Mouse (Mus musculus): Measurements from ENCODE around the gene Mus81. TPM values are rescaled to one million over a fixed set of nuclear protein-coding genes. Genes with fewer than 3 reads are reported as not detected.

Mus81 gene
- polyA plus RNA-seq, 1 experiment from 2014 or later: 40.9 TPM

DNA sequence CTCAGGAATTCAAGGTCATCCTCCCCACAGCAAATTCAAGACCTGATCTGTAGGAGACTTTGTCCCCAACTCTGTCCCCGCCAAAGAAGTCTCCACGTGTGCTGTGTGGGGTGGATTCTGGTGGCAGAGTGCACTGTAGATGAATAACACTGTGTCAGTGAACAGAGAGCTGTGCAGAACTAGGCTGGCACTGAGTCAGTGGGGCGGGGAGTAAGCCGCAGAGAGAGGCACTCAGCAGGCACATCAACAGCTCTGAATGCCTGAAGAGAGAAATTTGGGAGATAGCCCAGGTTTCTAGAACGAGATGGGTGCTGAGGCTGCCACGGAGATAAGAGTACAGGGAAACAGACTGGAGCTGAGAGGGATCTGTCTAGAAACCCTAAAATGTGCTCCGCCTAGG, 29.2 kb downstream of the Mus81 start:
- peaks cover 32% of the 10 kb centered on the region for H3K36me3 ChIP-seq (replicated peaks)
- no peak overlapping the region for H3K27ac ChIP-seq
- DNase-seq (ENCODE audit: extremely low spot score, low spot score): no peak
- H3K27me3 ChIP-seq (ENCODE audit: poor library complexity, severe bottlenecking): peaks cover 19% of the 10 kb centered on the region
- H3K9me3 ChIP-seq: no peaks in the 10 kb centered on the region
- WGBS: 68% methylated on average over 7 of the region's 7 CpGs
- no peak overlapping the region for H3K4me3 ChIP-seq
- peaks cover 61% of the 10 kb centered on the region for H3K4me1 ChIP-seq

GRCm38 (mm10) chr19:5457746-5458442, 30.3 kb downstream of the Mus81 start, which contains the start of gene Ccdc85b:
TSS of gene Ccdc85b (minus strand) at chr19:5457894.
- Histone ChIP-seq H3K36me3 (replicated peaks) (peaks cover 26% of the 10 kb centered on the region), H3K27me3 (ENCODE audit: poor library complexity, severe bottlenecking) (peaks cover 19% of the 10 kb centered on the region), H3K4me3 (peak within 1 kb of the TSS; percentile 87), H3K4me1 (peaks cover 55% of the 10 kb centered on the region), H3K9me3 (no peaks in the 10 kb centered on the region), H3K27ac (peak within 1 kb of the TSS; percentile 88)
- no peak for DNase-seq (ENCODE audit: extremely low spot score, low spot score)
- 15% methylated on average over 14 of the region's 14 CpGs for WGBS

- Histone ChIP-seq H3K4me1 (peaks cover 55% of the 10 kb centered on the region), H3K4me3 (peak overlapping the region; percentile 87), H3K27me3 (ENCODE audit: poor library complexity, severe bottlenecking) (peaks cover 19% of the 10 kb centered on the region), H3K9me3 (no peaks in the 10 kb centered on the region), H3K36me3 (replicated peaks) (peaks cover 18% of the 10 kb centered on the region), H3K27ac (peak overlapping the region; percentile 88)
- WGBS: under 1% methylated on average over 70 of the region's 70 CpGs
- peak; percentile 94 for DNase-seq (ENCODE audit: extremely low spot score, low spot score)
Measured at GRCm38 (mm10) chr19:5456922-5457745, 31.1 kb downstream of the Mus81 start.

GRCm38 (mm10) chr19:5456241-5456921, 31.8 kb downstream of the Mus81 start:
- peaks cover 16% of the 10 kb centered on the region for H3K36me3 ChIP-seq (replicated peaks)
- H3K4me3 ChIP-seq: peak overlapping the region; percentile 87
- peaks cover 26% of the 10 kb centered on the region for H3K27me3 ChIP-seq (ENCODE audit: poor library complexity, severe bottlenecking)
- WGBS: 7% methylated on average over 26 of the region's 26 CpGs
- DNase-seq (ENCODE audit: extremely low spot score, low spot score): no peak
- peaks cover 51% of the 10 kb centered on the region for H3K4me1 ChIP-seq
- peak overlapping the region; percentile 88 for H3K27ac ChIP-seq
- no peaks in the 10 kb centered on the region for H3K9me3 ChIP-seq

DNA sequence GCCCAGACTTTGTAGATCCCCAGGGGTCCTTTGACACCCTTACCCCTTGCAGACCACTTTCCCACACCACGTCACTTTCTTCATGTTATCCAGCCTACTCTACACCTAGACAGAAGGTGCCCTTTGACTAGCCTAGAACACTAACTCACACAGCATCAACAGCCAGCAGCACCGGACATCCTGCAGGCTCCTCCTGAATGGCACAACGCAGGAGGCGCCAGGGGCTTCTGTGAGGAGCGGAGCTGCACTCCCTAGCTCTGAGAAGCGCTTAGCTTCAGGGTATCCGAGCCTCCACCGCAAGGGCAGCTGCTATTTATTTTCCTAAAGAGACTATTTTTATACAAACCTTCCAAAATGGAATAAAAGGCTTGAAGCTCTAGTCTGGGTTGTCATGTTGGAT, 32.6 kb downstream of the Mus81 start:
- peaks cover 34% of the 10 kb centered on the region for H3K27me3 ChIP-seq (ENCODE audit: poor library complexity, severe bottlenecking)
- peaks cover 44% of the 10 kb centered on the region for H3K4me1 ChIP-seq
- peaks cover 16% of the 10 kb centered on the region for H3K36me3 ChIP-seq (replicated peaks)
- 72% methylated on average over 8 of the region's 8 CpGs for WGBS
- DNase-seq (ENCODE audit: extremely low spot score, low spot score): no peak
- peak overlapping the region; percentile 88; the same call in 1 of the 2 replicates for H3K27ac ChIP-seq
- H3K9me3 ChIP-seq: no peaks in the 10 kb centered on the region
- H3K4me3 ChIP-seq: peak overlapping the region; percentile 87

DNA sequence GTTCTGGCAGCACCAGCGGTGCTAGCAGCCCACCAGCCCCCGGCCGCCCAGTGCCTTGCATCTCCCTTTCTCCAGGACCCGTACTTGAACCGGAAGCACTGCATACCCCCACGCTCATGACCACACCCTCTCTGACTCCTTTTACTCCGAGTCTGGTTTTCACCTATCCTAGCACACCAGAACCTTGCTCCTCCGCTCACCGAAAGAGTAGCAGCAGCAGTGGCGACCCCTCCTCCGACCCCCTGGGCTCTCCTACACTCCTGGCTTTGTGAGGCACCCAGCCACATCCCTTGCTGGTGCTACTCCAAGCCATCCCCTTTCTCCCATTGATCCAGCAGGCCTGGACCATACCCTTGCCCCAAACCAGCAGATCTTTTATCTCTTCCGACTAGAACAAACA, 33.2 kb downstream of the Mus81 start:
- WGBS: 86% methylated on average over 12 of the region's 12 CpGs
- Histone ChIP-seq H3K4me3 (peak overlapping the region; percentile 87), H3K27me3 (ENCODE audit: poor library complexity, severe bottlenecking) (peaks cover 39% of the 10 kb centered on the region), H3K27ac (no peak overlapping the region), H3K4me1 (peaks cover 43% of the 10 kb centered on the region), H3K36me3 (replicated peaks) (peaks cover 16% of the 10 kb centered on the region), H3K9me3 (no peaks in the 10 kb centered on the region)
- DNase-seq (ENCODE audit: extremely low spot score, low spot score): no peak

GRCm38 (mm10) chr19:5451766-5452165, 36.4 kb downstream of the Mus81 start:
- 80% methylated on average over 6 of the region's 6 CpGs for WGBS
- peaks cover 6% of the 10 kb centered on the region; the same call in 1 of the 2 replicates for H3K9me3 ChIP-seq
- peaks cover 53% of the 10 kb centered on the region for H3K27me3 ChIP-seq (ENCODE audit: poor library complexity, severe bottlenecking)
- peaks cover 16% of the 10 kb centered on the region for H3K36me3 ChIP-seq (replicated peaks)
- no peak overlapping the region for H3K27ac ChIP-seq
- no peak overlapping the region for H3K4me3 ChIP-seq
- H3K4me1 ChIP-seq: peaks cover 43% of the 10 kb centered on the region
- no peak for DNase-seq (ENCODE audit: extremely low spot score, low spot score)

DNA sequence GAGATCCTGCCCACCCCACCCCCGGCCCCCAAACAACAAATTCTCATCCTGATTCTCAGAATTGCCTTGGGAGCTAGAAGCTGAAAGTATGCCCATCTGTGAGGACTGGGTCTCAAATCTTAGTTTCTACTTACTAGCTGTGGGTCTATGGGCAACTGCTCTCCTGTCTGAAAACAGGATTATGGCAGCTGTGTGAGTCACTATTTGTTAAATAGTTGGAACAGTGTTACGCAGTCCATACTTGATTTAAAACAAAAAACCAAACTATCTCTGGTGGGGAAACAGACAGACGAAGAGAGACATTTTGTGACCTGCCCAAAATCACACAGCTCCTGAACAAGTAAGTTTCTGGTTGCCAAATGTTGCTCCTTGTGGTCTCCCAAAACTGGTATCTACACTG, 38.5 kb downstream of the Mus81 start:
- no peak overlapping the region for H3K27ac ChIP-seq
- no peak for DNase-seq (ENCODE audit: extremely low spot score, low spot score)
- H3K9me3 ChIP-seq: peaks cover 6% of the 10 kb centered on the region; the same call in 1 of the 2 replicates
- H3K36me3 ChIP-seq (replicated peaks): peaks cover 11% of the 10 kb centered on the region
- H3K4me3 ChIP-seq: no peak overlapping the region
- peaks cover 74% of the 10 kb centered on the region for H3K27me3 ChIP-seq (ENCODE audit: poor library complexity, severe bottlenecking)
- 91% methylated on average over 3 of the region's 3 CpGs for WGBS
- peaks cover 26% of the 10 kb centered on the region for H3K4me1 ChIP-seq

DNA sequence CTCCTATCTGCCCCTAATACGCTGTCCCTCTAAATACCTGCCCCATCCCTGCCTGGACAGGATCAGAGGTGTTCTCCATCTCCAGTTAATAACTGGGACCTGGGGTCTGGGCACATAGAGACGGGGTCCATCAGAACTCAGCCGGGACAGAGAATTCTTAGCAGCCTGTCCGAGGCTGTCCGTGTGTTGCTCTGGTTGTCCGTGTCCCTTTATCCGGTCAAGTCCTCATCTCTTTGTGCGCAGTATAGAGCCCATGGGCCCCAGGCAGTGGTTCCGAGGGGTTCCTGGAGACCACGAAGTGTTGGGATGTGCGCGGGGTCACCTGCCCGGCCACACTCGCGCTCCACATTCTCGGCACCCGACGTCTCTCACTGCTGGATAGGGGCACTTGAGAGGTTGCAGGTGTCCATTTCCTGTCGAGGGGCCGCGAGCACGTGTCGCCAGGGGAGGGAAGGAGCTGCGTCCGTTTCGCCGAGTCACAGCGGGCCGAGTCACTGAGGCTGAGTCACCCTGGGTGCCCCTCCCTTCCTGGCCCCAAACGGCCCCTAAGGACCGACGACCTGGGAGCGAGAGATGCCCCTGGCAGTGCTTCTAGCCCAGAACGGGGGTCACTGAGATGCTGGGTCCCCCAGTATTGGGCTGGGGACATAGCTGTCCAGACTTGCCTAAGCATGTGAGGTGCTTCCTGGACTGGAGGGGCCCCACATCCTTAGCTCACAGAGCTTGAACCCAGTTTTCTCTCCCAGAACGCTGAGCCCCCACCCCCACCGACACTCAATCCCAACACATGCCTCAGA, 39.6 kb downstream of the Mus81 start:
- H3K27ac ChIP-seq: 0 out of 2 replicates have a peak overlapping the region, but pooled peaks have one; percentile 25
- no peaks in the 10 kb centered on the region for H3K36me3 ChIP-seq (replicated peaks)
- H3K4me1 ChIP-seq: peaks cover 24% of the 10 kb centered on the region
- peaks cover 82% of the 10 kb centered on the region for H3K27me3 ChIP-seq (ENCODE audit: poor library complexity, severe bottlenecking)
- 7% methylated on average over 36 of the region's 36 CpGs for WGBS
- peaks cover 6% of the 10 kb centered on the region; the same call in 1 of the 2 replicates for H3K9me3 ChIP-seq
- peak; percentile 42 for DNase-seq (ENCODE audit: extremely low spot score, low spot score)
- peak overlapping the region; percentile 64 for H3K4me3 ChIP-seq

DNA sequence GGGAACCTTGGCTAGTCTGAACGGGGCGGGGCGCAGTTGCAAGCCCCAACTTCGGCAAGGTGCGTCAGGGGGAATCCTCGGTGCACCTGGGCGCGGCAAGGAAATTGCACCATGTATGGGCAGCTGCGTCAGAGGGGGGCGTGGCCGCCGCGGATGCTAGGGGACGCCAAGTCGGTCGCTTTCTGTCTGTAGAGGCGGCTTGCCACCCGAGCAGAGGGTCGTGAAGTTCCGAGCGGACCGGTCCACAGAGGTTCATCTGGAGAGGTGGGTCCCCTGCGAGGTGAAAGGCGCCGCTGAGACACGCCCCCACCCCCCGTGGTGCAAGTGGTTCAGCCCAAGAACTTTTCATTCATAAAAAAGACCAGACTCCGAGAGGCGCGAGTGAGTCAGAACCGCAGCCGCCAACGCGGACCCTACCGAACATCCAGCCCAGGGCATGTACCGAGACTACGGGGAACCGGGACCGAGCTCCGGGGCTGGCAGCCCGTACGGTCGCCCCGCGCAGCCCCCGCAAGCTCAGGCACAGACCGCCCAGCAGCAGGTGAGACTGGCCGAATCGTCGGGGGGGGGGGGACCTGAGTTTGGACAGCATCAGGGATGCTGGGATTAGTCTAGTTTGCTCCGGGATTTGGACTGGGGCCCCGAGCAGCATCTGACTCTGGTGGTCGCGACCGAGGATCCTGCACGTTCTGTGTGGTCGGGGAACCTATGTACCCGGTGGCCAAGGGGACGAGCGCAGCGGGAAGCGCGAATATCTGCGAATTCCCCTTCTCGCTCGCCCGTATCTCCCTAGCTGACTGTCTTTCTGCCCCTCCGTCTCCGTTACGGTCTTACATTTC, 40.5 kb downstream of the Mus81 start, which contains the start of gene Fosl1:
TSS of gene Fosl1 (plus strand) at position 33 of the 839 bp plus-strand sequence.
- peak within 1 kb of the TSS; percentile 64 for H3K4me3 ChIP-seq
- peaks cover 6% of the 10 kb centered on the region; the same call in 1 of the 2 replicates for H3K9me3 ChIP-seq
- H3K27me3 ChIP-seq (ENCODE audit: poor library complexity, severe bottlenecking): peaks cover 82% of the 10 kb centered on the region
- 0 out of 2 replicates have a peak within 1 kb of the TSS, but pooled peaks have one; percentile 25 for H3K27ac ChIP-seq
- peaks cover 24% of the 10 kb centered on the region for H3K4me1 ChIP-seq
- under 1% methylated on average over 70 of the region's 70 CpGs for WGBS
- H3K36me3 ChIP-seq (replicated peaks): no peaks in the 10 kb centered on the region
- DNase-seq (ENCODE audit: extremely low spot score, low spot score): peak; percentile 52

- no peak overlapping the region for H3K27ac ChIP-seq
- peaks cover 6% of the 10 kb centered on the region; the same call in 1 of the 2 replicates for H3K9me3 ChIP-seq
- peaks cover 69% of the 10 kb centered on the region for H3K27me3 ChIP-seq (ENCODE audit: poor library complexity, severe bottlenecking)
- H3K4me3 ChIP-seq: no peak overlapping the region
- H3K4me1 ChIP-seq: peaks cover 24% of the 10 kb centered on the region
- no peaks in the 10 kb centered on the region for H3K36me3 ChIP-seq (replicated peaks)
- DNase-seq (ENCODE audit: extremely low spot score, low spot score): no peak
- 90% methylated on average over 5 of the region's 5 CpGs for WGBS
Measured at GRCm38 (mm10) chr19:5445747-5446146, 42.5 kb downstream of the Mus81 start.
